Mouse (Mus musculus) retina, postnatal 7 days (tissue): ENCODE measurements around the gene Wiz.
A peak's percentile ranks its signal among the peaks of the same experiment; 100 is the strongest.

Experiments
- DNase-seq: peaks from one replicate; pipeline ENCODE4 v3.0.0-alpha.2; 2012; ENCODE audit warnings: low read depth, low spot score

The Wiz gene

GRCm38 (mm10) chr17:32389101-32389659 is at the start of gene Wiz:
Wiz (minus strand) TSS chr17:32389439.
- peak; percentile 89 for DNase-seq

DNA sequence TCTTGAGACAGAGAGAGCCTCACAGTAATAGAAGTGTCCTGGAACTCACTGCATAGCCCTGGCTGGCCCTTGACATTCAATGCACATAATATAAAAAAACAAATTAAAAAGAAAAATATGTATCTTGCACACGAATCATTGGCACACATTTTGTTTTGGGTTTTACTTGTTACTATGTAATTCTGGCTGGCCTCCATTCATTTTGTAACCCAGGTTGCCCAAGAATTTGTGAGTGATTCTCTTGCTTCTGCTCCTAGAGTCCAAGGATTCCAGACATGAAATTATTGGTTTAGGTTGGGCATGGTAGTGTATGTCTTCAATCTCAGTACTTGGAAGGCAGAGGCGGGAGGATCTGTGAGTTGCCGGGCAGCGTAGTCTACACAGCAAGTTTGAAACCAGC is 47.9 kb upstream of the Wiz start:
- no peak for DNase-seq

GRCm38 (mm10) chr17:32435151-32435550 is 45.9 kb upstream of the Wiz start:
- no peak for DNase-seq

DNA sequence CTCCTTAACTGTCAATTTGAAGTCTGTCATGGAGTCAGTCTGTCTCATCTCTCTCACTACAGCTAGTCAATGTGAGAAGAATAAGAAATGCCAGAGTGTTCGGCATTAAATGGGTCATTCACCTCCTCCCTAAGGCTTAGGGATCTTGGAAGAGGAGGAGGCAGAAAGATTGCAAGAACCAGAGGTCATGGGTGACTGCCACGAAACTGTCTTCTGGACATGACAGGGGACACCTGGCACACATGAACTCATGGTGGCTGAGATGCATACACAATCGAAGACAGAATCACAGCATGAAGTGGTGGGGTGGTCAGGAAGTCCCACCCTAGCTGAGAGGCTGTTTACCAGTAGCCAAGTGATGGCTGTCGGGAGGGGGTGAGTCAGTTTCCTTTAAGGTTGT is 45.1 kb upstream of the Wiz start:
- no peak for DNase-seq

GRCm38 (mm10) chr17:32431972-32432371 is 42.7 kb upstream of the Wiz start:
- no peak for DNase-seq

DNA sequence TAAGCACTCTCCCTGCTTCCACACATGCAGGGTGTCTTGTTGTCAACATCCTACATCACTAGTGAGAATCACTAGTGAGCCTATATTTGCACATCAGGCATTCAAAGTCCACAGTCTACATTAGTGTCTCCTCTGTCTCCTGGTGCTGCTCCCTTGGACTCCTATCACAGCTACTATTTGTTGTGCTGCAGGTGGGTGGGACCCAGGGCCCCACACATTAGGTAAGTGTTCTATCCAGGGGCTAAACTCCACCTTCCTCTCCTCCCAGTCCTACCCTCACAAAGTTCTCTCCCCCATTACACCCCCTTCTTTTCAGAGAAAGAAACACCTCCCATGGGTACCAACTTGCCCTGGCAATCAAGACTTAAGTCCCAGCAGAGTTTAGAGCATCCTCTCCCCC is 37.4 kb upstream of the Wiz start:
- no peak for DNase-seq

- no peak for DNase-seq
Measured at GRCm38 (mm10) chr17:32424034-32424433, 34.8 kb upstream of the Wiz start, which contains the start of gene Pglyrp2. Pglyrp2 (minus strand) TSS chr17:32424167.

DNA sequence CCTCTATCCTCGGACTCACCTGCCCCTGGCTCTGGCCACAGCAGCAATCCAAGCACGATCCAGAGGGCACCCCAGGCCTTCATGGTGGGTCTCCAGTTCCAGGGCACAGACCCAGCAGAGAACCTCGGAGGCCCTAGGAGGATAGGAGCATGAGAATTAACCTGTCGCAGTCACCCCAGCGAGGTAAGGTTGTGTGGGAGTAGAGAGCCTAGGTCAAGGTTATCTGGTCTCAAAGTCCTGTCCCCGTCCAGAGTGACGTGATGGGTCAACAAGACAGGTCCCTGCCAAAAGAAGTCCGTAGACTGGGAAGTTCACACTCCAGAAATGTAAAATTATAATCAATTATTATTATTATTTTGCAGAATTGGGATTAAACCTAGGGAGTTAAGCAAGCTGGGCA is 31.5 kb upstream of the Wiz start:
- no peak for DNase-seq

DNA sequence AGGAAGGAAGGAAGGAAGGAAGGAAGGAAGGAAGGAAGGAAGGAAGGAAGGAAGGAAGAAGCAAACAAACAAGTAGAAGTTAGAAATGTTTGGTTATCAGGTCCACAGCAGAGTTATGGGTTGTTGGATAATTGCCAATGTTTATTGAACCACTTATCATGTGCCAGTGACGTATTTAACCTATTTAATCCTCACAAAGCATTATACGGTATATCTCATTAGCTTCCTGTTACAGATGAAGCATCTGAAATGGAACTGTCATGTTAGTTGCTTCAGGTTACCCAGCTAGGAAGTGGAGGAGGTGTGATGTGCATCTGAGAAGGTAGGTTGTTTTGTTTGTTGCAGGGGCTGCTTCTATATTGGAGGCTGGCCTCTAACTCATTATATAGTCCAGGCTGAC is 30.8 kb upstream of the Wiz start:
- no peak for DNase-seq

- no peak for DNase-seq
Measured at GRCm38 (mm10) chr17:32416771-32417170, 27.5 kb upstream of the Wiz start.

- DNase-seq: no peak
Measured at GRCm38 (mm10) chr17:32415417-32416020, 26.3 kb upstream of the Wiz start.

DNA sequence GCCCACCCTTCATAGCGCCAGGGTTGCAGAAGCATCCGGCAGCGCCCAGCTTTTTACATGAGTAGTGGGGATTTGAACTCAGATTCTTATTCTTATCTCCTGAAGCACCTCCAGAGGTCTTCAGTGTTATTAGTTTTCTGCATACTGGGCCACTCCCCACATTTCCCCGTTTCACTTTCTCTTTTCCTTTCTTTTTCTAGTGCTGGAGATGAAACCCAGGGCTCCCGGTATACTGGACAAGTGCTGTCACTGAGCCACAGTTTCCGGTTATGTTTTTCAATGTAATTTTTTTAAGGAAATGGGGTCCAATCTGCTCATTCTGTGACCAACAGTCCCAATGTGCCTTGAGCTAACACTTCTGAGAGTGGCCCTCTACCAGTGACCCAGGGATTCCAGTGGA is 22.7 kb upstream of the Wiz start:
- DNase-seq: no peak

- DNase-seq: no peak
Measured at GRCm38 (mm10) chr17:32403417-32403816, 14.2 kb upstream of the Wiz start, which contains the start of gene Rasal3. Rasal3 (minus strand) TSS chr17:32403583.

- DNase-seq: no peak
Measured at GRCm38 (mm10) chr17:32402779-32403157, 13.5 kb upstream of the Wiz start.

GRCm38 (mm10) chr17:32402011-32402778 is 13.0 kb upstream of the Wiz start:
- DNase-seq: no peak

DNA sequence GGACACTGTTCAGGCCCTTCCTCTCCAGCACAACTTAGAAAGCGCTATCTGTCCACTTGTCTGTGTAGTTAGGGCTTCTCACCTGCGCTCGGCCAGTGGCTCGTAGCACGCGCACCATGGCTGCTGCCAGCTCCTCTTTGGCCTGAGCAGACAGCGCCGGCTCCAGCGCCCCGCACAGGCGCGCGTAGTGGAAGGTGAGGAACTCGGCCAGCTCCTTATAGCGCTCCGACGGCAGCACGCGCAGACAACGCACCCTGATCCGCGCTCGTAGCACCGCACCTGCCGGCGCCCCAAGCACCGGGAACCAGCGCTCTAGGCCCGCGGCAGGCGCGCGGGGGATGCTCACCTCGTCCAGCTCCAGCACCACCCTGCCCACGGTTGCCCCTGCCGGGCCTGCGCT is 7.0 kb upstream of the Wiz start:
- DNase-seq: no peak

GRCm38 (mm10) chr17:32393944-32394343 is 4.7 kb upstream of the Wiz start:
- DNase-seq: no peak

GRCm38 (mm10) chr17:32388370-32389100 is 704 bp downstream of the Wiz start:
- DNase-seq: no peak

DNA sequence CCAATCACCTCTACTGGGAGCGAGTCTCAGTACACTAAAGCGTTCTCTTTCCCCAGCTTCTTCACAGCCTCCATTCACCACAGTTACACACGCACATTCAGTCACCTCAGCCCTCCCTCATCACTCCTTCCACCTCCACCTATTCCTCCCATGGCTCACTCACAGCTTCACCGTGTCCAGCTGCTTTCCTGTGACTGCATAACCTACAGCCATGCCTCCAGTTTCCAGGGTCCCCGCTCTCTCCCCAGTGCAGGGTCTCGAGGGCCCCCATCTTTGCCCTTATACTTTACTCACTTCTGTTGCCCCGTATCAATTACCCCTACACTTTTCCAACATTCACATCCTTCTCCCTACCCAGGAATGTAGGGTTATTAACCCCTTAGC is 1.3 kb downstream of the Wiz start:
- DNase-seq: no peak

DNA sequence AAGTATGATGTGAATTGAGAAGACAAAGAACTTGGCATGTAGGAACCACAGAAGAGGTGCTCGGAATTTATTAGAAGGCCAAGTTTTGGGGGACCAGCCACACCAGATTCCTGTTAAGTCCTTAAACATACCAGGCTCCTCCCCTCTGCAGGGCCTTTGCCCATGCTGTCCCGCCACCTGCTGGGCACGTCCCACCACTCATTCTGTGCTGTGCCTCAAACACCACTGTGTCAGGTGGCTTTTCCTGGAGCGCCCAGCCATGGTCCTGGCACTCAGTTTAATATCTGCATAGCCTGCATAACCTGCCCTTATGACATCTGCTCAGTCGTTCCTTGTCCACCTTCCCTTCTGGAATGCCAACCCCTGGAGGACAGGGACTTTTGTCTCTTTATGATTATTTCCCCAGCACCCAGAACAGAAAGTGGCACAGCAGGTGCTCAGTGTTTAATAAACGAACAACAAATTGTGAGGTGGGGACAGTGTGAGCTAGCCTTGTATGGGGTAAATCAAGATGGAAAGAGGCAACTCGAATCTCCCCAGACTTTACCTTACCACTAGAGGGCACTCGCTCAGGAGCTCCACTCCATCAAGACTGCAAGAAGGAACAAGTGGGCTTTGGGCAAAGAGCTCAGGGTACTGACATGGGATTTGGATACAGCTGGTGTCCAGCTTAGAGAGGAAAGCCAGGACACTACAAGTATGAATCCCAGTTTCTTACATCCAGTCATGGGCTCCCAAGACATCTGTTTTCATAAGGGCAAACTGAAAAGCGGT is 2.4 kb downstream of the Wiz start:
- DNase-seq: no peak

DNA sequence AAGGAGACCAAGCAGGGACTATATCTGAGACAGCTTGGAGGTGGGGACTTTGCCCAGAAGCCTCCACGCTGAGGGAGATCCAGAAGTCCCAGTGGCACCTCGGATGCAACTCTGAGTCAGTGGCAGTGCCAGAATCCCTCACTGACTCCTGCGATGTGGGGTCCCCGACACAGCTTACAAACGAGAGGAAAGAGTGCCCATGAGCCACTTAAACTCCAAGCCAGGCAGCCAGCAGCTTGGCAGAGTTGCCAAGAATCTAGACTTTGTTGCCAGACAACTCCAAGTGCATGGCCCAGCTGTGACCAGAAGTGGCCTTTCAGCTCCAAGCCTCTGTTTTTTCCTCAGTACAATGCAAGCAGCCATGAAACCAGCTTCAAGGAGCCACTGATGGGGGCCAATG is 5.6 kb downstream of the Wiz start:
- DNase-seq: no peak

DNA sequence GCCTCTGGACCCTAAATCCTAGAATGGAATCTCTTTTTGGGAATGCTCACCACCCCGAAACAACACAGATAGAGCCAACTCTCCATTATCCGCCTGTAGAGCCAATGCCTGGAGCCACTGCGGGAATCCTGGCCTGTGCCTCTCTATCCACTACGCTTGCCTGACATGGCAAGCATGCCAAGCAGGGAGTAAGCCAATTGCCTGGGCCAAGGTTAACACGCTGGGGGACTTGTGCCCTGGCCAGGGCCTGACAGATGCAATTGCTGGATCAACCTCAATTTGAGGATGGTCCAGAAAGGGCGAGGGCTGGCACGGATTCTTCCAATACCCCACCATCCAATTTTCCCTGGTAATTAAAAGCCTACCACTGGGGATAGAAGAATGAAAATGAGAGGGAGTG is 6.7 kb downstream of the Wiz start:
- DNase-seq: no peak
